Mouse (Mus musculus): Measurements from ENCODE around the gene Vwc2l. TPM values are rescaled to one million over a fixed set of nuclear protein-coding genes. Genes with fewer than 3 reads are reported as not detected.

Gene Vwc2l
- total RNA-seq, 2 experiments from 2014 or later, result not detected

DNA sequence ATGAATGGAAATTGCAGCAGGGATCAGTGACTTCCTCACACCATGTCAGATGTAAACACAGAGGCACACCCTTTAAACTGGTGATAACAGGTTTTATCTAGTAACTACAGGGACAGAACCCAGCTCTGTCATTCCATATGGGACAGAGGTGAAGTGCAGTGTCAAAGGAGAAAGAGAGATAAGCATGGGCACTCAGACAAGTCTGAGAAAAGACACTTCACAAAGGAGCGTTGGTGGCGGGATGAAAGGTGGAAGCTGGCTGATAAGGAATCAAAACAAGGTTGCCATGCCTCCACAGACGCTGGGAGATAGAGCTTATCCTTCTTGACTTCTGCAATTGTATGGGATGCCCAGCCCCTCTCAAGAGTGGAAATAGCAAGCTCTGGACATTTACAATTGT is 176.8 kb downstream of the Vwc2l start:
- ATAC-seq (replicated peaks; ENCODE audit: low FRiP score, poor library complexity, severe bottlenecking), result no peak

DNA sequence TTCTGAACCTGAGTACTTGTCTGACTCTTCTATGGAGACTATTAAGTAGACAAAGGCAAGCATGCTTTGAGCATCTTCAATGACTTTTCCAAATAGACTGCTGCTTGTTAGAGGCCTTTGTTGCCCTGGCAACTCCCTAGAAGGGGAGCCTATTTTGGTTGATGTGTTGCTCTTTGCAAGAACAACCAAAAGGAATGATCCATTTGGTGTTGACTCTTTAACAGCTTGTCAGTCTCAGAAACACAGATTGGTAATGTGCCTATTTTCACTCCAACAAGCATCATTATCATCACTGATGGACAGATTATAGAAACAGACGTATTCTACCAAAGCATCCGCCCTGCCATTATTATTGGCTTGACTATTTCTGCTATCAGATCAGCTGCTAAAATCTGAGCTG is 181.9 kb downstream of the Vwc2l start:
- ATAC-seq (replicated peaks; ENCODE audit: low FRiP score, poor library complexity, severe bottlenecking), result no peak

DNA sequence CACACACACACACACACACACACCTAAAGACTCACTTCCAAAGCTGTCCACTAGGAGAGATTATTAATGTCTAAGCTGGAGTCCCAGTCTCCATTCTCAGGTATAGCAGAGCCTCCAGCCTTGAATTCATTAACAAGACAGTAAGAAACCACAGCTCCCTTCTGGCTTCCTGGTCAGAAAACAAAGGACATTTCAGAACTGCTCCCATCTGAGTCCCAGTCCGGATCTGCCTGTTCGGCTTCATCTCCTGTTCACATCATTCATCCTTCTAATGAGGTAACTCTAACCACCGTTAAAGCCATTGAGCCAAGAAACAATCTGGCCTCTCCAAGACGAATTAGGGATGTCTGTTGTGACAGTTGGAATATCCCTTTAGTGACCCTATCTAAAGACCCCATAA is 185.7 kb downstream of the Vwc2l start:
- no peak for ATAC-seq (replicated peaks; ENCODE audit: low FRiP score, poor library complexity, severe bottlenecking)

DNA sequence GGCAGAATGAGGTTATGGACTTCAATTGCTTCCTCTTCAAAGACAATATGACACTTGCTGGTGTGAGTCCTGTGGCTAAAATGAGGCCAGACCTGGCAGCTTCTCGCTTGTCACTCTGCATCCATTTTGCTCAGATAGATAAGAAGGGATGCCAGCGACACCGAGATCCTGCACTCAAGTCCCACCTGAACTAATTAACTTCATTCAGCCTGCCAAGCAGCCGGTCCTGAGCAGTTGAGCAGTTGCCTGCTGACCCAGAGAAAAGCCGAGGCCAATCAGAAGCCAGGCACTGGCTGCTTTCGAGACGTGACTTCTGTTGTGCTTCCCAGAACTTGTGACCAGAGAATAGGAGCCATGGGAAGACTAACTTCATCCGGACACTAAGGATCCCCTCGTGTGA is 187.6 kb downstream of the Vwc2l start:
- ATAC-seq (replicated peaks; ENCODE audit: low FRiP score, poor library complexity, severe bottlenecking), result no peak

DNA sequence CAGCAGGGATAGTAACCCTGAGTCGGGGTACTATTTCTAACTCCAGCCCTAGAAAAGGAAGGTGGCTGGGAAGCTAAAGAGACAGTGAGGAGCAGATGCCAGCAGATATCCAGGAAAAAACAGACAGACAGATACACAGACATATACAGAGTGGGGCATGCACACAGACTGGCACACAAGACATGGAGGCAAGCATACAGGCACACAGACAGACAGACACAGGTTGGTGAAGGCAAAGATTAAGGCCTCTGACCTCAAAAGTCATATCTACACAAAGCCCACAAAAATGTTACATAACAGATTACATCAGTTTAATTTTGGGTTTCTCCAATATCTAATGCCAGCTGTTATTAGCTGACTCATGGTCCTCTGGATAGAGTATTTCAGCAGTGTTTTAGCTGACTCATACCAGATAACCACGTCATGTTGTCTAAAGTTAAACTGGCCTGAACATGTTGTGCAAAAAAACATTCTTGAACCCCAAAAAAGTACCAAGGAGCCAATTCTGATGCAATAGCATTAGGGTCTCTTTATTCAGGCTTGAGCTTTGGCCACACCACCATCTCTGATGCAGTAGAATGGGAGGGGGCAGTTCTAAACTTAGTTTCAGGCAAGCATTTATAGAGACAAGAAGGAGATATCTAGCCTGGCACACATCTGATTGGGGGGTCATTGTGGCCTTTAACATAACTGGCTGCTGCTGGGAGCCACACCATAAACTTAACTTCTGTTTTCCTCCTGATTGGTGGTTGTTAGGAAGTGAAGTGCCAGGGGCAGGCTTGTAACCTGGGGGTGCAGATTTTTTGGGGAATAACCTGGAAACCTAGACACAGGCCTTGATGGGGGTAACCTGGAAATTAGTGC is 192.9 kb downstream of the Vwc2l start:
- no peak for ATAC-seq (replicated peaks; ENCODE audit: low FRiP score, poor library complexity, severe bottlenecking)

DNA sequence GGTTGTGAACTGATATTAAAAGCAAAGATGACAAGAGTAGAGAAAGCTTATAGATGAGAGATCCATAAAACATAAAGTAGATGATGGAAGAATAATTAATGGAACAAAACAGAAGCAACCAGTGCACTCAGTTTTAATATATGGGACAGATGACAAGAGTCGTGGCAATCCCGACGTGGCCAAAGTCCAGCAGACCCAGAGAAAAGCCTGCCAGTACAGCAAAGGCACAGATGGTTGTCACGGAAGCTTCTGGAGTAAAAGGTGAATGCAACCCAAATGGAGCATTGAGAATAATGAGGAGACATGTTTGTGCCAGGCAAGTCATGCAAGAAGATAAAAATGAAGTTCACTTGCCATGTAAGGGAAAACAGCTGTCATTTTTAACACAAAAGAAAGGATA is 207.5 kb downstream of the Vwc2l start:
- ATAC-seq (replicated peaks; ENCODE audit: low FRiP score, poor library complexity, severe bottlenecking), result no peak
